Mouse (Mus musculus): ENCODE data around the gene Adamts20.
"Not testable (repeated sequence)": the region's sequence is repeated elsewhere in the genome, so short reads cannot be mapped to it uniquely, and the experiment has no call there.

Adamts20 gene

GRCm38 (mm10) chr15:94465318-94465717, at the start of gene Adamts20:
Gene Adamts20 (minus strand): TSS chr15:94465418.
- DNase-seq (ENCODE audit: low read depth in 2 of 2, low spot score in 2 of 2): no peak

DNA sequence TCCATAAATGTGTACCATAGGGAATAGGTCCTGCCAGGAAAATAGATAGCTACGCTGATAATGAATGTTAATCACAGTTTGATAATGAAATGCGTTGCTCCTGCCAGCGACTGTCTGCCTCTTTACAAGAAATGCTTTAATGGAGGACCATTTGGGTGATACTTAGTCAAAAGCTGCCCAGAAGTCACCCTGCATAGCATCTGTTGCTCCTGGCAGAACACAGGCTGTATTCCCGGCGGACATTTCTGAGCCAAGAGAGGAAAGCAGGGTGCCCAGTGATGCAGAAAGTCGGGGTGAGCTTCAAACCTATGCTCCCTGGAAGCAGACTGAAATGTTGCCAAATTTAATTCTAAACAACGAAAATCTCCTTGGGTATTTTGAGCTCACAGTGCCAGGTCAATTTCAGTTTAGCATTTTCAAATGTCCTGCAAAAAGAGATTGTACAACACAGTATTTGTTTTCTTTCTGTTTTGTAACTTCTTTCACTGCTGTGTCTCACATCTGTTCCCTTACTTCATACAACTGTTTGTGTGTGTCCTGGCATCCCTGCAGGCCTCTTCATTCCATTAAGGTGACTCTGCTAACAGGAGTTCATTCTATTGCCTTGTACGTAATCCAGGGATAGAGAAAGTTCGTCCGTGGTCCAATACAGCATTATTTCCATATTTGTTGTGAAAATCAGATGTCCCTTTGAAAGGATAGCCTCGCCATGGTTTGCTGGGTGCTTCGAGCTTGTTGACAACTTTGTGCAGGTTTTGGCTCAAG, 38.4 kb upstream of the Adamts20 start:
- no peak for DNase-seq (ENCODE audit: low read depth in 2 of 2, low spot score in 2 of 2)

GRCm38 (mm10) chr15:94499260-94499659, 34.0 kb upstream of the Adamts20 start:
- DNase-seq (ENCODE audit: low read depth in 2 of 2, low spot score in 2 of 2): no peak

DNA sequence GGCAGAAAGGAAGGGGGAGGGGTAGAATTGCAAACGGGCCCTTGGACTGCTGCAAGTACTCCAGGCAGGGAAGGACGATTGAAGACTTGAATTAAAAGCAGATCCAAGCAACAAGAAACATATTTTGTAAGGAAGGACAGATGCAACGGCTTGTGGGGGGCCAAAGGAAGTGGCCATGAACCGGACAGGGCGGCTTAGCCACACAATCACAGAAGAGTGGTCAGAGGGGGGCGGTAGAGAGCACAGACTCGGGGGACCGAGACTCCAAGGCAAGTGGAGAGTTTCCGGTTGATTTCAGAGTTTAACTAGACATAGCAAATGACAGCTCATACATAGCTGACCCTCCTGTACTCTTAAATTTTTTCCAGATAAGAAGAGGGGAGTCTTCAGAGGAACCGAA, 30.7 kb upstream of the Adamts20 start:
- DNase-seq (ENCODE audit: low read depth in 2 of 2, low spot score in 2 of 2): no peak

- DNase-seq (ENCODE audit: low read depth in 2 of 2, low spot score in 2 of 2): no peak
Observed at GRCm38 (mm10) chr15:94494445-94494844, 29.2 kb upstream of the Adamts20 start.

DNA sequence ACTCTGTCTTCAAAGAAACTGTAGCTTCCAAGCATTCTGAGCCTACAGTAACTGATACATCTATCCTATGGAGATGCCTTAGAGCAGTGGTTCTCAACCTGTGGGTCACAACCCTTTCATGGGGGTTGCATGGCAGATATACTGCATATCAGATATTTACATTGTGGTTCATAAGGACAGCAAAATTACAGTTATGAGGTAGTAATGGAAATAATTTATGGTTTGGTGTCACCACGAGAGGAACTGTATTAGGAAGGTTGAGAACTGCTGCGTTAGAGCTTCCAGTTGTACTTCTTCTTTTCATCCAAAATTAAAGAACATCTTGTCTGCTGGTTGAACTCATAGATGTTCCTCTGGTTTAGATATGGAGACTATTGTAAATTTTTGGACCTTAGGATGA, 24.2 kb upstream of the Adamts20 start:
- DNase-seq (ENCODE audit: low read depth in 2 of 2, low spot score in 2 of 2): no peak

- DNase-seq (ENCODE audit: low read depth in 2 of 2, low spot score in 2 of 2): not testable (repeated sequence)
Observed at GRCm38 (mm10) chr15:94488028-94488427, 22.8 kb upstream of the Adamts20 start.

- DNase-seq (ENCODE audit: low read depth in 2 of 2, low spot score in 2 of 2): no peak
Observed at GRCm38 (mm10) chr15:94482555-94482954, 17.3 kb upstream of the Adamts20 start.

DNA sequence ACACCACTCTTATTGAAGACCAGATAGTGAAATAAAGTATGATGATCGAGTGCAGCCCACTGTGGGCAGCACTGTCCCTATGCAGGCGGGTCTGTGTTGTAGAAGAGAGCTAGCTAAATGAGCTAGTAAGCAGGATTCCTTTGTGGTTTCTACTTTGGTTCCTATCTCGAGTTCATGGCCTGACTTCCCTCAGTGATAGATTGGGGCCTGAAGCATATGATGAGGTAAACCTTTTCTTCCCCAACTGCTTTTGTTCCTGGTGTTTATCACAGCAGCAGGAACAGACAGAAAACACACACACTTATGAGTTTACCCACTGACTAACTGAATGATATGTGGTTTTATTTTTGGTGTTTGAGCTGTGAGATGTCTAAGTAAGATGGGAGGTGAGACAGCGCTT, 15.6 kb upstream of the Adamts20 start:
- no peak for DNase-seq (ENCODE audit: low read depth in 2 of 2, low spot score in 2 of 2)

- DNase-seq (ENCODE audit: low read depth in 2 of 2, low spot score in 2 of 2): no peak
Observed at GRCm38 (mm10) chr15:94480248-94480647, 15.0 kb upstream of the Adamts20 start.

GRCm38 (mm10) chr15:94479513-94480136, 14.4 kb upstream of the Adamts20 start:
- no peak for DNase-seq (ENCODE audit: low read depth in 2 of 2, low spot score in 2 of 2)

GRCm38 (mm10) chr15:94478706-94479105, 13.5 kb upstream of the Adamts20 start:
- DNase-seq (ENCODE audit: low read depth in 2 of 2, low spot score in 2 of 2): peak; percentile 34 to 61

DNA sequence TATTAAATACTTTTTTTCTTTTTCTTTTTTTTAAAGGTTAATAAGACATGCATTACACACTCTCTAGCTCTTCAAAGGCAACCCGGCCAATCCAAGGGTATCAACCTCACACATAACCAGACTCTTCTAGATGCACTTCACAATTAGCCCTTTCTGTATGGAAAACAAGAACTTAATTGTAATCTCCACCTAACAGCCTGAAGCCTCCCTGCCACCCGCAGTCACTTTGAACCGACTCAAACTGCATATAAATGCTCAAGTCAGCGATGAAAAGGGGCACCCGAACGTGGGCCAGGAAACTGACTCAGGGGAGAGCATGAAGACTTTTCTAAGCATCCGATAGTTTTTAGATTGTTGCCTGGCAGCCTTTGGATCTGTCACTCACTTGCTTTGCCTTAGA, 12.1 kb upstream of the Adamts20 start:
- no peak for DNase-seq (ENCODE audit: low read depth in 2 of 2, low spot score in 2 of 2)

GRCm38 (mm10) chr15:94475975-94476374, 10.8 kb upstream of the Adamts20 start:
- DNase-seq (ENCODE audit: low read depth in 2 of 2, low spot score in 2 of 2): no peak

- DNase-seq (ENCODE audit: low read depth in 2 of 2, low spot score in 2 of 2): no peak
Observed at GRCm38 (mm10) chr15:94470361-94470760, 5.1 kb upstream of the Adamts20 start.

DNA sequence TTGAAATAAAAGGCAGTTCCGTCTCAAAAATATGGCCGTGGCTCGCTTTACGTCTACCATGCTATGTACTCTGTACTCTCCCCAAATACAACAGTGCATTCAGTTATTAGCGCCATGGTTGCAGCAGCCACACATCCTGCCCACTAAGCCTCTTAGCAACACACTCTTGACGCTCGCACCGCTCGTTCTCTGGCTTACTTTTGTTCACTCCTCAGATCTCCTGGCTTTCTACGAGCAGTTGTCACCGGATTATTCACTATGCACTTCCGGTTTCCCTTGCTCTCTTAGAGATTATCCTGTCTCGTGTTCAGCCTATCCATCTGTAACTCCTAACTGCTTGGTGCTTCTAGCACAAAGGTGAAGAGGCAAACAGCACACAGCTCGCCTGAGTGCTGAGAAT, 337 bp downstream of the Adamts20 start:
- no peak for DNase-seq (ENCODE audit: low read depth in 2 of 2, low spot score in 2 of 2)

DNA sequence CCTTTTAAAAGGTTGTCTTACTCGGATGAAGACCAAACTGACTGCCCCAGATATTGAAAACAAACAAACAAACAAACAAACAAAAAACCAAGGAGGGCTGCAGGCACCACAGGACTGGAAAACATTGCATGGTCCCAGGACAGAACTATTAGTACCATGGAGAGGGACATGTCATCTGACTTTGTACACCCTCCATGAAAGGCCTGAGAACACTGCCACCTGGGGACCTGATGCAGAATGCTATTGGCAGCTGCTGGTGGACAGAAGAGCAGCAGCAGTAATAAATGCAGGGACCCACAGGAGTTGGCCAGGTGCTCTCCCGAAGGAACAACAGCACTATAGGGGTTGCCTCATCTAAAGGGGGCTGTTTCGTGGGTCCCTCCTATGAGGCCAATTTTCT, 2.0 kb downstream of the Adamts20 start:
- DNase-seq (ENCODE audit: low read depth in 2 of 2, low spot score in 2 of 2): no peak

GRCm38 (mm10) chr15:94462206-94462605, 3.0 kb downstream of the Adamts20 start:
- no peak for DNase-seq (ENCODE audit: low read depth in 2 of 2, low spot score in 2 of 2)

GRCm38 (mm10) chr15:94461166-94461565, 4.1 kb downstream of the Adamts20 start:
- no peak for DNase-seq (ENCODE audit: low read depth in 2 of 2, low spot score in 2 of 2)

GRCm38 (mm10) chr15:94457636-94458390, 7.4 kb downstream of the Adamts20 start:
- no peak for DNase-seq (ENCODE audit: low read depth in 2 of 2, low spot score in 2 of 2)

GRCm38 (mm10) chr15:94452848-94453247, 12.4 kb downstream of the Adamts20 start:
- DNase-seq (ENCODE audit: low read depth in 2 of 2, low spot score in 2 of 2): no peak

GRCm38 (mm10) chr15:94451600-94451999, 13.6 kb downstream of the Adamts20 start:
- no peak for DNase-seq (ENCODE audit: low read depth in 2 of 2, low spot score in 2 of 2)
